Mouse (Mus musculus): ENCODE data around the gene Cd36. TPM values are rescaled to one million over a fixed set of nuclear protein-coding genes. Genes with fewer than 3 reads are reported as not detected.
"Not testable (repeated sequence)": the region's sequence is repeated elsewhere in the genome, so short reads cannot be mapped to it uniquely, and the experiment has no call there.

Gene Cd36
- 1 to 10 TPM; 1.9 to 2.2 TPM for total RNA-seq (2021)
- long read RNA-seq, experiment 1, partial matches to known transcripts, result 0 of 1 reads
- long read RNA-seq, experiment 1, other reads (novel, unspliced or antisense), result 1 of 1 reads
- long read RNA-seq, experiment 2, partial matches to known transcripts, result 0 of 1 reads
- long read RNA-seq, experiment 2, other reads (novel, unspliced or antisense), result 1 of 1 reads

DNA sequence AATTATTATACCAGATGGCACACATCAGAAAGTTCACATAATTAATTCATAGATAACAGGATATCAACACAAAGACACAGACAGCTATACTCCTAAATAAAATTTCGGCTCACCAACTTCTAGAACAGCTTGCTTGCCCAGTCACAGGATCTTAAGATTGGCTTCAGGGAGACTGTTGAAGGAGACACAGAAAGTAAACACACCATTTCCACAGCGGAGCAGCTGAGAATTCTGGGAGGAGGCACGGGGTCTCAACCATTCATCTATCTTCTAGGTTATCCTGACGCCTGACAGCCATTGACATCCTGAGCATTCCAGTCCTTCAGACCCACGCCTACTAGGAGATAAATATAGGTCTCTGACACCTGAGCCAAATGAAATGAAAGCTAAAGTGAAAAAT lies at the start of gene Cd36:
Cd36 (minus strand) TSS at position 204 of the 400 bp plus-strand sequence.
- no peak for DNase-seq (ENCODE audit: low spot score in 2 of 2)

GRCm38 (mm10) chr5:17934501-17934900 lies 45.9 kb upstream of the Cd36 start:
- DNase-seq (ENCODE audit: low spot score in 2 of 2), result no peak

DNA sequence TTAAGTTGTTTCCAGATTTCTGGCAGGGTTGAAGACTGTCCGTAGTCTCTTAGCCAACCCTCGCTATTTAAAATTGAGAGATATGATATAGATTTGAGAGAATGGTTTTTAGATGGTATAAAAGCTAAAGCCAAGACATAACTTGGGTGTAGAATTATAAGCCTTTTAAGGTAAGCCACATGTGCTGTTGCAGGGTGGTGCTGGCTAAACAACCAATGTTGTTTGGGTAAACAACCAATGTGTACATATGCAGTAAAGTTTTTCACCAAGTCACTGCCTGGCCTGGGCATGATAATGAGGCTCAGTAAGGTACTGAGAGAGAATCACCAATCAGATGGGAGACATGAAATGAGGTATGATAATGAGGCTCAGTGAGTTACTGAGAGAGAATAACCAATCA lies 43.0 kb upstream of the Cd36 start:
- not testable (repeated sequence) for DNase-seq (ENCODE audit: low spot score in 2 of 2)

GRCm38 (mm10) chr5:17929006-17929567 lies 40.5 kb upstream of the Cd36 start:
- no peak for DNase-seq (ENCODE audit: low spot score in 2 of 2)

DNA sequence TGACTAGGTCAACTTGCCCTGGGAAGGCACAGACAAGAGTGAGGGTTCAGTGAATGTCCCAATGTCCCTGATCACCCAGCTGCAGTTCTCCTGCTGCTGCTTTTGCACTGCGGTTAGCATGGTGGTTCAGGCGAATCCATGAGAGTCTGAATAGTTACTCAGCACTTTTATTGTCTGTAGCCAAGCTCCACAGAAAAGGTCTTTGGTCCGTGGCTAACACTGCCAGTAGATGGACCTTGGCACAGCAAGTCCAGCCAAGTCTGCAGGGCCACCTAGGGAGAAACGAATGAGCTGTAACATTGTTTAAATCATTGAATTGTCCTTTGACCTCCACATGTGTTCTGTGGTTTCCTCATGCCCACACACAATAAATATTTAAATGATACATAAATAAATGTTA lies 39.9 kb upstream of the Cd36 start:
- no peak for DNase-seq (ENCODE audit: low spot score in 2 of 2)

- DNase-seq (ENCODE audit: low spot score in 2 of 2), result no peak
These were observed 35.5 kb upstream of the Cd36 start for GRCm38 (mm10) chr5:17924085-17924518.

- no peak for DNase-seq (ENCODE audit: low spot score in 2 of 2)
These were observed 35.0 kb upstream of the Cd36 start for GRCm38 (mm10) chr5:17923648-17924047.

GRCm38 (mm10) chr5:17918966-17919365 lies 30.4 kb upstream of the Cd36 start:
- DNase-seq (ENCODE audit: low spot score in 2 of 2), result no peak

GRCm38 (mm10) chr5:17904766-17905165 lies 16.2 kb upstream of the Cd36 start:
- no peak for DNase-seq (ENCODE audit: low spot score in 2 of 2)

DNA sequence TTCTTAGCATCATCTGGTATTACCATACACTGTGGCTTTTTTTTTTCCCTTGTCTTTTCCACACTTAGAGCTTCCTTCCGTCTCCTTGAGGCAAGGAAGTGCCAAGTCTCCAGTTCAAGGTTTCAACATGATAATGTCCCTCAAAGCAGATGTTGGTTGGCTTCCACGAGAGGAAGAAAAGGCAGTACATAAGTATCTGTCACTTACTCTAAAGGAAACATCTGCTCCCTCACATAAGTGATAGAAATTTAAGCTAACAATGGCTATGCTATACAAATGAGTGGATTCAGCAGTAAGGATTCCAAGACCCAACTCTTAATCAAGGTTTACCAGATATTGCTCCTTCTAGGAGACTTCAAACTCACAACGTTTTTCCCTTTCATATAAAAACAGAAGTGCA lies 10.3 kb upstream of the Cd36 start:
- DNase-seq (ENCODE audit: low spot score in 2 of 2), result no peak

- not testable (repeated sequence) for DNase-seq (ENCODE audit: low spot score in 2 of 2)
These were observed 9.0 kb upstream of the Cd36 start for GRCm38 (mm10) chr5:17897641-17898040.

DNA sequence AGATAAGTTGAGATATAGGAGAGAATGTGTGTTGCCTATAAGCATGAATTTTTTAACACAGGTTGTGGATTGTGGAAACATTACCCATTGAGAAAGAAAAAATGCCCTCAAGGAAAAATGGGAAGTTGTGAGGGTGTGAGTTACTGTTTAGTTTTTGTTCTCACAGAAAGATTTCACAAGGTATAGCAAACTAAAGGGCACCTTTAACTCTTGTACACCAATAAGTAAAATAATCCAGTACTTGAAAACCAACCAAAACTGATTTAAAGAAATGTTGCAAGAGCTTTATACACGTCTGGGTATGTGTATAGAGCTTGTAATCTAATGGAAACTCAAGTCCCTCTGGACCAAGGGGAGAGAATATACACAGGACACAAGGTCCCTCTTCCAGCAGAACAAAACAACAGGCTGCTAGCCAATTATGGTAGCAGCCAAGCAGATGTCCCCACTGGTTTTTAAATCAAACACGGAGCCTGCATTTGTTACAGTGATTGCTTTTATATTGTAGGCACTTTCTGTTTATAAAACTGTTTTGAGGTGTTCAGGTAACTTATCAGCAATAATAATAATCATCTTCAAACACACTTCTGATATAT lies 5.1 kb upstream of the Cd36 start:
- no peak for DNase-seq (ENCODE audit: low spot score in 2 of 2)

DNA sequence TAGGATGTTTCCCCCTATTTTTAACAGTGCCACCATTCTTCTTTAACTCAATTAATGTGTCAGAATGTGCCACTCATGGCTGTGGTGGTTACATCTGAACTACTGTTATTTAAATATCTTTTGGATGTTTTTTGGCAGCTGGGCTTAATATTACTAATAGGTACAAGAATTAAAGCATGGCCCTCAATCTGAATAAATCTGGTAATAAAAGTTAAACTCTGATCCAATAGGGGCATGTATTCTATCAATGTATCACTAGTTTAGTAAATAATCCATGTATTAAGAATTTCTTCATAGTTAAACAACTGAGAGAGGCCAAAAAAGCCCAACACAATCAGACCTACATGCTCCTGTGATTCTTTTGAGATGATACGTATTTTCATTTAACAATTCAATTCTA lies 690 bp upstream of the Cd36 start:
- DNase-seq (ENCODE audit: low spot score in 2 of 2), result no peak

DNA sequence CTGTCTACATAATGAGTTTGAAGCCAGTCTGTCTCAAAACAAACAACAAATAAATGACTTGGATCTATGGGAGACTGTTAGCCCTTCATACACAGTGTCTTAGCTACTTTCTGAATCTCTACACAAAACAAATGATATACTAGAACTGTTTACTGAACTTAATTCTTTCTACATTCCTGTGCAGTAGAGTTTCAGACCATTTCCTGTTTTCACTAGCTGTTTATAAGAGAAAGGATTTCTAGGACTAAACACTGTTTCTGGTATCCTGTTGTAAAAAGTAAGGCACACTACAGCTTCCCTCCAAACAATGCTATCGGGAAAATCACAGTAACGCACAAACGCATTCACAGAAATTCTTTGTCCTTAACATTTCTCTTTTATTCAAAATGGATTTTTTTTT lies 2.2 kb downstream of the Cd36 start:
- no peak for DNase-seq (ENCODE audit: low spot score in 2 of 2)

- DNase-seq (ENCODE audit: low spot score in 2 of 2), result no peak
These were observed 5.2 kb downstream of the Cd36 start for GRCm38 (mm10) chr5:17883357-17883875.

DNA sequence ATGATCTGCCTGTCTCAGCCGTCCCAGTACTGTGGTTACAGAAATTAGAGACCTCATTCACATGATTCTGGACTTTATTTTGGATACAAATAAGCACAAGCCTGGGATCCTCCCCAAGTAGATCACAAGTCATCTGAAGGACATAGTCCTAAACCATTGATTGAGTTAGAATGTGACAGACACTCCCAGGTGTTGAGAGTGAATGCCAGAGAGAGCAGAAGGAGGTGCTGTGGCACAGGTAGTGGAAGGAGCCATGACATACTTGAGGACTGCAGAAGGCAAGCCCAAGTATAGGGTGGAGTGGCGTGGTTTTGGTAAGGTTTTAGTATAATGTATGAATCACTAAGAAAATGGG lies 7.1 kb downstream of the Cd36 start:
- no peak for DNase-seq (ENCODE audit: low spot score in 2 of 2)

DNA sequence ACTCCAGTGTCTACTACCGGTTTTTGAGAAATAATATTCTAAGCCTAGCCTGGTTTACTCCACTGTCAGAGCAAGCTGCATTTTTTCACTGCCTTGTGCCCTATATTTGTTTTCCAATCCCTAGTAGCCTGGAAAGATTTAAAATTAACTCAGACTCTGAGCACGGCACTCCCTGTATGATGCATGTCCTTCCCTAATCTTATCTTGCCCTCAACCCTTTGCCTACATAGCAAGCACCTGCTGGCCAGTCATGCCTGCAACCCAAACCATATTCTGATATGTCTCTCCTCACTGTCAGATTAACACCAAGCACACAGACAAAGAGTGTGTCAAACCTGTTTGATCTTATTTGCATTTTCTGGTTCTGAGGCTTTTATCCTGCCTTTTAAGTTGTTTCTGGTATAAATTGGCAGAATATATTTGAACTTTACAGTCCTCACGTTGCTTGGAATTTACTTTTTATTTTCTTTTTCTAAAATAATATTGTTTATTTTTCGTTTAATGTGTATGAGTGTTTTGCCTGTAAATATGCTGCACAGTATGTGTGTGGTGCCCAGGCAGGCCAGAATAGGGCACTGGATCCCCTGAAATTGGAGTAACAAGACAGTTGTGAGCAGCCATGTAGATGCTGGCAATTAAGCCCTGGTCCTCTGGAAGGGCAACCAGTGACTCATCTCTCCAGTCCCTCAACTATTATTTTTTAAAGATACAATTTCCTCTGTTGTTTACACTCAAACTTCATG lies 7.6 kb downstream of the Cd36 start:
- no peak for DNase-seq (ENCODE audit: low spot score in 2 of 2)

- no peak for DNase-seq (ENCODE audit: low spot score in 2 of 2)
These were observed 8.7 kb downstream of the Cd36 start for GRCm38 (mm10) chr5:17879924-17880323.

DNA sequence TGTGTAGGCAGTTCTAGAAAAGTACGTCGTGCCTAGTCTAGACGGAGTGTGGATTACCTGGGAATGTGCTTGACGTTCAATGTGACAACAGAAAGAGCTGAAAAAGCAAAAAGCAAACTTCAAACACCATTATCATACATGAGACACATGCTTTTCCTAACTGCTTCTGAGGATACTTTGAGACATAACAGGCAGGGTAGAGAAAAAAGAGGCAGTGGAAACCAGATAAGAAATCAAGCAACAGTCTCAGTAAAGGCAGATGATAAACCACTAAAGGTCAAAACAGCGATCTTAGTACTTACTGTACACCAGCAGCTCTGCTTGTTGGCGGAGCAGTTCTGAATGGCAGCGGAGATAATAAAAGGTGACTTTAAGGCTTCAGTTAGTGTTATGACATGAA lies 11.6 kb downstream of the Cd36 start:
- DNase-seq (ENCODE audit: low spot score in 2 of 2), result no peak

DNA sequence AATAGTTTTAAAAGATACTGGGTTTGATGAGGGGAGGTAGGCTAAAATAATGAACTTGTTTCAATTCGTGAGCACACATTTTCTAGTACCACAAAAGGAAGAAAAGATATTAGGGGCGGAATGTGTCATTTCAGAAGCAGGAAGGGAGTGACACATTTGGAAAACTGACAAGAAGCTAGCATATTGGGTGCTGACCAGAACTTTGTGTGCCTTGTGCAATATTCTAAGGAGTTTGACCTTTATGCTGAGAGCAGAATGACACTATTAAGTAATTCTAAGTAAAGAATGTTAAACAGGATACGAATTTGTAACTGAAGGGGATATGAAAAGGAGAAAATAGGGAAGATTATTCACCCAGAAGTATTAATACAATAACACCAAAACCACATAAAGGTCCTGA lies 12.0 kb downstream of the Cd36 start:
- DNase-seq (ENCODE audit: low spot score in 2 of 2), result no peak

DNA sequence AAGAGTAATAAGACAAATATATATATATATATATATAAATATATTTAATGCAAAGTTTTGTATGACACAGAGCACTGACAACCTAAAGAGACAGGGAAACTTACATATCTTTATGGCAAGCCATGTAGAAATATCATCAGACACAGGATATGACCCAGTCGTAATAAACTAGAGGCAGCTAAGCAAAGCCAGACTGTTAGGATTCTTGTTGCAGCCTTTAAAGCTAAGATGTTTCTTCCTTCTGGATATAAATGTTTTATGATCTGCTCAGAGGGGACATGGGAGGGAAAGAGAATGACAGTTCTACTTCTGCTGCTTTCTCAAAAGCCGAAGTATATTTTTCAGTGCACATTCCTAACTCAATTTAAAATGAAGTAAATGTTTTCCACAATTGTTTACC lies 14.3 kb downstream of the Cd36 start:
- no peak for DNase-seq (ENCODE audit: low spot score in 2 of 2)

GRCm38 (mm10) chr5:17865432-17865831 lies 23.2 kb downstream of the Cd36 start:
- DNase-seq (ENCODE audit: low spot score in 2 of 2), result no peak
